Mouse (Mus musculus) heart, adult 18-20 months (tissue): ENCODE results near the gene Cnnm3. TPM values are rescaled to one million over a fixed set of nuclear protein-coding genes. Genes with fewer than 3 reads are reported as not detected.

Source experiments
- DNase-seq, 2 experiments: peaks; one replicate each; pipeline ENCODE4 v3.0.0; 2021 to 2022; ENCODE audit warnings: mixed read lengths in 1 of 2
- microRNA-seq, 2 experiments: library from miRNA; unstranded; fragments of <30 nt; microRNA quantifications; one replicate each; pipeline ENCODE4 v1.2.0; 2022
- total RNA-seq, 2 experiments: library from RNA; stranded (reverse); gene quantifications; 2 replicates each; pipeline ENCODE4 v1.2.3; 2021

Cnnm3 gene
- total RNA-seq, 2 experiments from 2014 or later = 13.1 to 16.6 TPM

- DNase-seq = peak in 1 of 2 experiments; percentile 55
Measured at GRCm38 (mm10) chr1:36575347-36575746, 63.7 kb downstream of the Cnnm3 start.

- DNase-seq = no peak
Measured at GRCm38 (mm10) chr1:36576991-36577675, 65.5 kb downstream of the Cnnm3 start.

Small RNAs within 50 kb of the gene (microRNA-seq; reads per million reads assigned to microRNA genes)
- gene Gm47280 = 0 reads per million in 2 experiments

Other genes with a start within 250 kb of the Cnnm3 start
- 1 to 10 TPM; 3.2 to 3.4 TPM for gene Neurl3, start 237.2 kb upstream of the Cnnm3 start, total RNA-seq
- 10 to 100 TPM; 10.8 to 12.7 TPM for gene Arid5a, start 204.1 kb upstream of the Cnnm3 start, total RNA-seq
- gene Kansl3, start 142.7 kb upstream of the Cnnm3 start, total RNA-seq = 10 to 100 TPM; 55.4 to 62.3 TPM
- gene Fer1l5, start 139.6 kb upstream of the Cnnm3 start, total RNA-seq = not detected
- 10 to 100 TPM; 26.8 to 29.5 TPM for gene Lman2l, start 66.6 kb upstream of the Cnnm3 start, total RNA-seq
- gene Cnnm4, start 40.2 kb upstream of the Cnnm3 start, total RNA-seq = 1 to 10 TPM; 3.8 to 4.3 TPM
- gene Ankrd23, start 25.0 kb downstream of the Cnnm3 start, total RNA-seq = 100 to 1,000 TPM; 315 to 408 TPM
- 100 to 1,000 TPM; 174 to 267 TPM for gene Gm42417, start 27.6 kb downstream of the Cnnm3 start, total RNA-seq
- 1 to 10 TPM; 5.8 to 6.2 TPM for gene Ankrd39, start 35.6 kb downstream of the Cnnm3 start, total RNA-seq
- 10 to 100 TPM in 1 of 2 experiments, 1 to 10 TPM in 1; 9.2 to 10.4 TPM for gene Sema4c, start 46.5 kb downstream of the Cnnm3 start, total RNA-seq
- under 1 TPM in 1 of 2 experiments, not detected in 1; 0.42 TPM for gene Fam178b, start 171.3 kb downstream of the Cnnm3 start, total RNA-seq
- 1,000 to 10,000 TPM; 2,045 to 2,202 TPM for gene Cox5b, start 179.6 kb downstream of the Cnnm3 start, total RNA-seq
- gene 4933424G06Rik, start 198.3 kb downstream of the Cnnm3 start, total RNA-seq = not detected
- gene Actr1b, start 202.6 kb downstream of the Cnnm3 start, total RNA-seq = 100 to 1,000 TPM in 1 of 2 experiments, 10 to 100 TPM in 1; 93.8 to 101 TPM
- gene Zap70, start 249.9 kb downstream of the Cnnm3 start, total RNA-seq = 1 to 10 TPM in 1 of 2 experiments, under 1 TPM in 1; 0.27 to 2.0 TPM